Mouse (Mus musculus): ENCODE measurements at regions not wholly inside any gene's neighbourhood (a gene's known extent, or its start where the extent isn't known, plus 50 kb on each side); places are given as distances from the start of the nearest gene placed in this dataset.
"Not testable (repeated sequence)": the region's sequence is repeated elsewhere in the genome, so short reads cannot be mapped to it uniquely, and the experiment has no call there.

- Histone ChIP-seq H3K4me1 (replicated peaks; ENCODE audit: control insufficient read depth, insufficient read depth, low read length) (no peaks in the 10 kb centered on the region), H3K9me3 (ENCODE audit: control insufficient read depth) (no peaks in the 10 kb centered on the region), H3K27me3 (replicated peaks; ENCODE audit: control insufficient read depth, insufficient read depth, low read length) (no peaks in the 10 kb centered on the region), H3K4me2 (replicated peaks; ENCODE audit: low read depth) (no peak overlapping the region), H3K27ac (ENCODE audit: low read depth, low read length) (no peak overlapping the region), H3K4me3 (ENCODE audit: low read depth, low read length) (no peak overlapping the region), H3K9ac (ENCODE audit: low read depth, low read length) (no peak overlapping the region), H3K36me3 (ENCODE audit: control insufficient read depth, insufficient read depth) (no peaks in the 10 kb centered on the region)
- ATAC-seq, result no peak
- TF ChIP-seq CTCF (IDR thresholded peaks at IDR 0.05; ENCODE audit: low read depth), result no peak
Observed at GRCm38 (mm10) chr1:13042326-13042725, 1628.4 kb downstream of the A830018L16Rik start.

- H3K9me3 ChIP-seq (ENCODE audit: control insufficient read depth), result no peaks in the 10 kb centered on the region
- no peaks in the 10 kb centered on the region for H3K4me1 ChIP-seq (replicated peaks; ENCODE audit: control insufficient read depth, insufficient read depth, low read length)
- WGBS, result 22% methylated on average over 17 of the region's 17 CpGs
- no peak overlapping the region for H3K9ac ChIP-seq (ENCODE audit: low read depth, low read length)
- no peak overlapping the region for H3K27ac ChIP-seq (ENCODE audit: low read depth, low read length)
- no peaks in the 10 kb centered on the region for H3K36me3 ChIP-seq (ENCODE audit: control insufficient read depth, insufficient read depth)
- H3K4me2 ChIP-seq (replicated peaks; ENCODE audit: low read depth), result peak overlapping the region; percentile 41; the same call in 1 of the 2 replicates
- H3K27me3 ChIP-seq (replicated peaks; ENCODE audit: control insufficient read depth, insufficient read depth, low read length), result no peaks in the 10 kb centered on the region
- no peak overlapping the region for H3K4me3 ChIP-seq (ENCODE audit: low read depth, low read length)
- TF ChIP-seq CTCF (IDR thresholded peaks at IDR 0.05; ENCODE audit: low read depth), result peak; percentile 79
- ATAC-seq, result no peak
Observed at GRCm38 (mm10) chr1:13050140-13050775, 1636.4 kb downstream of the A830018L16Rik start.

GRCm38 (mm10) chr1:13051433-13052066 is 1637.6 kb downstream of the A830018L16Rik start:
- 70% methylated on average over 11 of the region's 13 CpGs for WGBS
- not testable (repeated sequence) for H3K27me3 ChIP-seq (replicated peaks; ENCODE audit: control insufficient read depth, insufficient read depth, low read length); H3K9ac ChIP-seq (ENCODE audit: low read depth, low read length); H3K36me3 ChIP-seq (ENCODE audit: control insufficient read depth, insufficient read depth); H3K27ac ChIP-seq (ENCODE audit: low read depth, low read length); ATAC-seq; H3K4me2 ChIP-seq (replicated peaks; ENCODE audit: low read depth); H3K4me3 ChIP-seq (ENCODE audit: low read depth, low read length); H3K9me3 ChIP-seq (ENCODE audit: control insufficient read depth); H3K4me1 ChIP-seq (replicated peaks; ENCODE audit: control insufficient read depth, insufficient read depth, low read length)

- Histone ChIP-seq H3K27me3 (replicated peaks; ENCODE audit: control insufficient read depth, insufficient read depth, low read length) (no peaks in the 10 kb centered on the region), H3K27ac (ENCODE audit: low read depth, low read length) (no peak overlapping the region), H3K9ac (ENCODE audit: low read depth, low read length) (no peak overlapping the region), H3K9me3 (ENCODE audit: control insufficient read depth) (no peaks in the 10 kb centered on the region), H3K4me2 (replicated peaks; ENCODE audit: low read depth) (peak overlapping the region; percentile 55), H3K36me3 (ENCODE audit: control insufficient read depth, insufficient read depth) (no peaks in the 10 kb centered on the region), H3K4me1 (replicated peaks; ENCODE audit: control insufficient read depth, insufficient read depth, low read length) (no peaks in the 10 kb centered on the region), H3K4me3 (ENCODE audit: low read depth, low read length) (peak overlapping the region; percentile 29)
- TF ChIP-seq CTCF (IDR thresholded peaks at IDR 0.05; ENCODE audit: low read depth), result peak; percentile 77
- WGBS, result 10% methylated on average over 7 of the region's 7 CpGs
- no peak for ATAC-seq
Observed at GRCm38 (mm10) chr1:13052067-13052460, 1638.2 kb downstream of the A830018L16Rik start.

GRCm38 (mm10) chr1:13057741-13058140 is 1643.8 kb downstream of the A830018L16Rik start:
- no peak overlapping the region for H3K9ac ChIP-seq (ENCODE audit: low read depth, low read length)
- no peak overlapping the region for H3K4me2 ChIP-seq (replicated peaks; ENCODE audit: low read depth)
- no peaks in the 10 kb centered on the region for H3K27me3 ChIP-seq (replicated peaks; ENCODE audit: control insufficient read depth, insufficient read depth, low read length)
- no peak for TF ChIP-seq CTCF (IDR thresholded peaks at IDR 0.05; ENCODE audit: low read depth)
- no peaks in the 10 kb centered on the region for H3K36me3 ChIP-seq (ENCODE audit: control insufficient read depth, insufficient read depth)
- WGBS, result 17% methylated on average over 14 of the region's 14 CpGs
- H3K4me3 ChIP-seq (ENCODE audit: low read depth, low read length), result no peak overlapping the region
- H3K27ac ChIP-seq (ENCODE audit: low read depth, low read length), result no peak overlapping the region
- no peak for ATAC-seq
- H3K4me1 ChIP-seq (replicated peaks; ENCODE audit: control insufficient read depth, insufficient read depth, low read length), result no peaks in the 10 kb centered on the region
- H3K9me3 ChIP-seq (ENCODE audit: control insufficient read depth), result no peaks in the 10 kb centered on the region

- Histone ChIP-seq H3K4me2 (replicated peaks; ENCODE audit: low read depth) (no peak overlapping the region), H3K9ac (ENCODE audit: low read depth, low read length) (no peak overlapping the region), H3K4me1 (replicated peaks; ENCODE audit: control insufficient read depth, insufficient read depth, low read length) (no peaks in the 10 kb centered on the region), H3K27me3 (replicated peaks; ENCODE audit: control insufficient read depth, insufficient read depth, low read length) (no peaks in the 10 kb centered on the region), H3K27ac (ENCODE audit: low read depth, low read length) (no peak overlapping the region), H3K9me3 (ENCODE audit: control insufficient read depth) (no peaks in the 10 kb centered on the region), H3K4me3 (ENCODE audit: low read depth, low read length) (no peak overlapping the region), H3K36me3 (ENCODE audit: control insufficient read depth, insufficient read depth) (no peaks in the 10 kb centered on the region)
- 77% methylated on average over 6 of the region's 6 CpGs for WGBS
- ATAC-seq, result no peak
- TF ChIP-seq CTCF (IDR thresholded peaks at IDR 0.05; ENCODE audit: low read depth), result no peak
Observed at GRCm38 (mm10) chr1:13059616-13060320, 1645.9 kb downstream of the A830018L16Rik start.
